Mouse (Mus musculus) cortical plate, adult 2 months (tissue): ENCODE data around the gene Asprv1. TPM values are rescaled to one million over a fixed set of nuclear protein-coding genes. Genes with fewer than 3 reads are reported as not detected.

ENCODE experiments used
- H3K27ac ChIP-seq: fragments of 200-500 bp; 2 replicates; pipeline ENCODE4 v1.5.1; 2012; ENCODE audit warnings: low read length, control low read depth, inconsistent platforms; ENCODE audit not compliant: insufficient read depth
- H3K4me1 ChIP-seq: fragments of 200-500 bp; 2 replicates; pipeline ENCODE4 v1.6.1; 2011; ENCODE audit warnings: low read length; ENCODE audit not compliant: control insufficient read depth, insufficient read depth
- H3K4me3 ChIP-seq: fragments of 200-500 bp; 2 replicates; pipeline ENCODE4 v1.5.1; 2011; ENCODE audit warnings: mild to moderate bottlenecking, low read length, control low read depth; ENCODE audit not compliant: insufficient read depth
- CTCF ChIP-seq: fragments of 200-500 bp; IDR thresholded peaks from 2 replicates; pipeline ENCODE4 v1.5.1; 2011; ENCODE audit warnings: mild to moderate bottlenecking, control low read depth, low read length; ENCODE audit not compliant: insufficient read depth; ENCODE audit errors: extremely low read depth
- POLR2A ChIP-seq: fragments of 200-500 bp; IDR thresholded peaks from 2 replicates; pipeline ENCODE4 v1.6.1; 2011; ENCODE audit warnings: mild to moderate bottlenecking, low read length, control low read depth; ENCODE audit not compliant: insufficient read depth; ENCODE audit errors: extremely low read depth
- polyA plus RNA-seq: library from polyadenylated mRNA; depleted of rRNA; stranded (reverse); fragments of >200 nt; gene quantifications from 2 replicates; pipeline ENCODE4 v1.2.3, GENCODE M21; 2012

Asprv1 gene
- polyA plus RNA-seq, 1 experiment, result 3.0 TPM

- H3K4me3 ChIP-seq, result no peak overlapping the region
- no peak overlapping the region for H3K27ac ChIP-seq
- H3K4me1 ChIP-seq, result no peaks in the 10 kb centered on the region
- TF ChIP-seq CTCF (no peak), POLR2A (no peak)
Measured at GRCm38 (mm10) chr6:86610714-86611113, 17.2 kb upstream of the Asprv1 start.

DNA sequence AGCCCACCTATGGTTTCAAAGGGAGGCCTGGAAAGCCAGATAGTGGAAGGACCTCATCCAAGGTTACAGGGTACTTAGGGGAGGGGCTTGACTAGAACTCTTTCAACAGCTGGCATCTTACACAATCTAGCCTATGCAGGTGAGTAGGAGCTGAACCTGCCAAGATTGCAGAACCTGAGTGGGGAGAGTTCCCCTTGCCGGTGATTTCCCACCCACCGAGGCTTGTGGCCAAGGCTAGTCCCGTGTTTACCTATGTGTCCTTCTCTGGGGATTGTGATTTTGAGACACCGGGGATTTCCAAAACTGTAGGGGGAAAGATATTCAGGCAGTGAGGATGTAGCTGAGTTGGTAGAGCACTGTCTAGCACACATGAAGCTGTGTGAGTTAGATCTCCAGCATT is 12.7 kb upstream of the Asprv1 start:
- H3K4me1 ChIP-seq, result no peaks in the 10 kb centered on the region
- H3K27ac ChIP-seq, result no peak overlapping the region
- TF ChIP-seq CTCF (no peak), POLR2A (no peak)
- H3K4me3 ChIP-seq, result no peak overlapping the region

GRCm38 (mm10) chr6:86623201-86623600 is 4.8 kb upstream of the Asprv1 start:
- H3K4me3 ChIP-seq, result no peak overlapping the region
- H3K27ac ChIP-seq, result no peak overlapping the region
- H3K4me1 ChIP-seq, result peaks cover 4% of the 10 kb centered on the region
- TF ChIP-seq CTCF (no peak), POLR2A (no peak)

DNA sequence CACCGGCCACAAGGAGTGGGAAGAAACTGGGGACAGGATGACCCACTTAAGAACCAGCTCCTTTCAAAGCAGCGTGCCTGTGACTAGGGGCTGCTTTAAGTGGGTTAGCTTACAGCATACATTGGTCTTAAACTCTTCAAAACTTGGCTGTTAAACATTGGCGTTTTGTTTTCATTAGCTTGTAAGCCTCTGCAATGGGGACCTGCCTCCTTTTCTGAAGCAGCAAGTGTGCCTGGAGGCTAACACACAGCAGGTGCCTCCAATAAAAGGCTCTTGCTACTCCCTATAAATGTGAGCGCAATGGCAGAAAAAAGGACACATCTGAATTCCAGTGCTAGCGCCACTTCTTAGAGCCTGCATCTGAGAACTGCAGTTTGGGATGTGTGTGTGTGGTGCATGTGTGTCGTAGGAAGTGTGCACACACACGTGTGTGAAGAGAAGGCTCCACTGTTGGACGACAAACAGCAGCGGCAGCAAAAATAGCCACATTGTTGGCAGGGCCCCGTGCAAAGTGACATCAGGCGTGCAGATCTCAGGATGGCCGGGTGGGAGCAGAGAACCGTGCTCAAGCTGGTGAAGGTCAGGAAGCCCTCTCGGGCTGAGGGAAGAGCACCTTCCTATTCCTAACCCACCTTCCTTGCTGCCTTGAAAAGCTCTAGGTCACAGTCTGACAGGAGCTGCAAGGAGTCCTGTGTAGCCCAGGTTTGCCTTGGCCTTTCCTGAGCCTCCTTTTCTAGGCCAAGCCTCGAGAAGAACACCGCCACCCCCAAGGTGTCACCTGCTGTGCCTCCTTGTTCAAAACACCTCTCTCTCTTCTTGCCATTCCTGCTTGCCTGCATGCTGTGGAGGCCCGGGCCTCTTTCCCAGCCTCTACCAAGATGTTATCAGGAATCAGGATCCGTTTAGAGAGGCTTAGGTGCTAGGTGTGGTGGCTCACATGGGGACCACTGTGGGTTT is 3.6 kb upstream of the Asprv1 start:
- TF ChIP-seq POLR2A (no peak), CTCF (0 out of 2 replicates have a peak, but pooled peaks have one; percentile 13)
- peaks cover 4% of the 10 kb centered on the region for H3K4me1 ChIP-seq
- H3K27ac ChIP-seq, result no peak overlapping the region
- H3K4me3 ChIP-seq, result no peak overlapping the region

- Histone ChIP-seq H3K4me1 (no peaks in the 10 kb centered on the region), H3K4me3 (no peak overlapping the region), H3K27ac (no peak overlapping the region)
- no peak for TF ChIP-seq CTCF
- TF ChIP-seq POLR2A, result no peak
Measured at GRCm38 (mm10) chr6:86630141-86630540, 2.2 kb downstream of the Asprv1 start.

DNA sequence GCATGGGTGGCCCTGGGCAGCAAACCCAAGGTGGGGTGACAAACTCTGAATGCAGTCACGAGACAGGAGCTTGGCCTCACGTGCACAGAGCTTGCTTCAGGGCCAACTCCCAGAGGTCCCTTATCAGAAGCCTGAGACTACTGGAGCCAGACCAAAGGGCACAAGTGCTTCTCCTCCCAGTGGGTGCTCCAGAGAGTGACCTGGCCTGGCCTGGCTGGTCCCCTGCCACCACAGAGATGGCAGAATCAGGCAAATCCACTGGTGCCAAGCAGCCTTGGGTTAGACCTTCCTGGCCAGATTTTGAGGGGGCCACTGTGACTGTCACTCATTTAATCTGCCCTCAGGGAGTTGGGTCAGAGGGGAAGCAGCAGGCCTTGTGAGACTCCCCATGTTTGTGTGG is 8.5 kb downstream of the Asprv1 start:
- TF ChIP-seq CTCF (no peak), POLR2A (no peak)
- no peak overlapping the region for H3K4me3 ChIP-seq
- H3K4me1 ChIP-seq, result no peaks in the 10 kb centered on the region
- H3K27ac ChIP-seq, result no peak overlapping the region

DNA sequence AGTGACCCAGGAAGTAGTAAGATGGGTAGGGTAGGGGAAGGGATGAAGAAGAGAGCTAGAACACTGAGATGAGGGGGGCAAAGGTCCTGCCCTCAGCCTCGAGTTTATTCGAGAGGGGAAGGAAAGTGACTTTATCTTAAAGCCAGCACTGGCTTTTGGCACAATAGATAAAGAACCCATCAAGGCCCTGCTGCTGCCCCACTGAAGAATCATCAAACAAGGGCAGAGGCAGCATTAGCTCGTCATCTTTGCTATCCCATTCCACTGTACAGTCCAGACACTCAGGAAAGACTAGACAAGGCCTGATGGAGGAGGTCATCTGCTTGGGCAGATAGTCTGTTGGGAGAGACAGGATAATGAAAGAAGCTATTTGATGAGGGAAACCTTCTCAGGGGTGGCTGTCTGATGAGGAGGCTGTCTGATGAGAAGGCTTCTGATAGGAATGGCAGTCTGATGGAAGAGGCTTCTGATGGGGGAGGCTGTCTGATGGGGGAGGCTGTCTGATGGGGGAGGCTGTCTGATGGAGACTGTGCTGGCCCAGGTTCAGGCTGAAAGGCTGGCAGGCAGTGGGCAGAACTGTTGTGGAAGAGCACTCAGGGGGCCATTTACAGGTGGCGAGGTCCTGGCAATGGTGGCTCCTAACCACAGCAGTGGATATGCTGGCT is 9.3 kb downstream of the Asprv1 start:
- H3K27ac ChIP-seq, result no peak overlapping the region

DNA sequence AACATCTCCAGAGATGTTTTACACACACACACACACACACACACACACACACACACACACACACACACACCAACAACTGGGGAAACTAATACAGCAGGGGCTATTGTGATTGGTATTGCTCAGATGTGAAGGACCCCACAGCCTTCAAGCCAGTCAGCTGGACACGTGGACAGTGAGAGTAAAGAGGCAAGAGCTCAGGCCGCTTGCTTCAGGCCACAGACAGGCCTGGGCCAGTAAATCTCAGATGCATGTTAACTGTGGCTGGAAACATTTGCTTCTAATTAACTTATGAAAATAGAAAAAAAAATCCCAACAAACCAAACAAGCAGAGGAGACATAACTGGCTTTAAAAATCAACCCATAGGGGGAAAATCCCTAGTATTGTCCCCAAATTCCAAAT is 9.9 kb downstream of the Asprv1 start:
- H3K4me1 ChIP-seq, result no peaks in the 10 kb centered on the region
- no peak for TF ChIP-seq CTCF
- TF ChIP-seq POLR2A, result no peak
- no peak overlapping the region for H3K27ac ChIP-seq
- H3K4me3 ChIP-seq, result no peak overlapping the region

More for the DNA sequence above, 9.3 kb downstream of the Asprv1 start:
- Histone ChIP-seq H3K4me1 (no peaks in the 10 kb centered on the region), H3K4me3 (no peak overlapping the region)
- no peak for TF ChIP-seq CTCF
- no peak for TF ChIP-seq POLR2A

DNA sequence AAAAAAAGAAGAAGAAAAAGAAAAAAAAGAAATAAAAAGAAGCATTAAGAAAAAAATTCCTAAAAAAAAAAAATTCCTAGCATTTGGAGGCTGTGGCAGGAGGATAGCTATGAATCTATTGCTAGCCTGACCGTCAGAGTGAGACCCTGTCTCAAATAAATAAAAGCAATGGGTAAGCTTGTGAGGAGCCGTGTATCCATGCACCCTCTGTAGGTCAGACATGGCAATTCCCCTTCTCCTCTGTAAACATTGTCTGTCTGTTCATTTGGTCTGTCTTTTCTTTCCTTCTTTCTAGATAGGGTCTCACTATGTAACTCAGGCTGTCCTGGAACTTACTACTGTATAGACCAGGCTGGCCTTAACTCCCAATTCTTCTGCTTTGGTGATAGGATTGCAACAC is 10.5 kb downstream of the Asprv1 start:
- Histone ChIP-seq H3K27ac (no peak overlapping the region), H3K4me1 (no peaks in the 10 kb centered on the region), H3K4me3 (no peak overlapping the region)
- peak; percentile 54 for TF ChIP-seq CTCF
- TF ChIP-seq POLR2A, result no peak
